Comparison of ENCODE assay signal across 22 mouse cellular contexts in genomic region chr8:102500751-102501150, GRCm38 (mm10).
DNase-seq lines count a peak whose midpoint lies in the region; ATAC-seq and TF ChIP-seq lines count a peak whose summit lies in the region.
"Had no signal": no experiment of that assay in that cellular context is flagged by ENCODE, and none has a peak within 500 bp of the region (broad histone marks: within the 10 kb centered on the region; RNA-seq: fewer than 3 reads in every experiment).

No protein-coding gene starts in this region.

- TF ChIP-seq POLR2A in embryonic fibroblast, embryonic 13.5 days (IDR thresholded peaks at IDR 0.05; ENCODE audit: low read depth, low read length): no peak

- no peak for DNase-seq in embryonic facial prominence, embryonic 10.5 days (ENCODE audit: low spot score)
- peak; percentile 91 for DNase-seq in 3T3-L1 (ENCODE audit: low read depth, low spot score)
- no peak for DNase-seq in embryonic facial prominence, embryonic 14.5 days (ENCODE audit: low spot score)
- DNase-seq in forebrain, embryonic 11.5 days (ENCODE audit: low spot score): no peak
- no peak for DNase-seq in lung, postnatal 4 days
- DNase-seq: adrenal gland, adult 8-10 months; adrenal gland, postnatal 14 days; adrenal gland, postnatal 36 days; cerebellum, adult 11-12 months; cerebellum, adult 2 months; cerebellum, adult 9-10 months; cerebellum, postnatal 10 days; cerebellum, postnatal 25 days; forebrain, postnatal 0 days had no signal

- no peaks in the 10 kb centered on the region for H3K9me3 ChIP-seq in embryonic facial prominence, embryonic 13.5 days
- H3K9me3 ChIP-seq in embryonic facial prominence, embryonic 10.5 days: no peaks in the 10 kb centered on the region
- H3K9me3 ChIP-seq in embryonic facial prominence, embryonic 14.5 days (ENCODE audit: control insufficient read depth, low read length): no peaks in the 10 kb centered on the region
- no peaks in the 10 kb centered on the region for H3K9me3 ChIP-seq in forebrain, embryonic 11.5 days (ENCODE audit: control insufficient read depth, low read length)
- H3K9me3 ChIP-seq: forebrain, embryonic 10.5 days; forebrain, embryonic 13.5 days; forebrain, embryonic 15.5 days had no signal

- WGBS in embryonic facial prominence, embryonic 13.5 days: 72% methylated on average over 4 of the region's 4 CpGs
- WGBS in embryonic facial prominence, embryonic 10.5 days: 89% methylated on average over 4 of the region's 4 CpGs
- WGBS in embryonic facial prominence, embryonic 14.5 days: 75% methylated on average over 4 of the region's 4 CpGs
- WGBS in forebrain, embryonic 11.5 days: 86% methylated on average over 4 of the region's 4 CpGs

- H3K4me2 ChIP-seq in embryonic facial prominence, embryonic 13.5 days: no peak overlapping the region
- H3K4me2 ChIP-seq in embryonic facial prominence, embryonic 14.5 days (ENCODE audit: low read depth, low read length): no peak overlapping the region
- H3K4me2 ChIP-seq in forebrain, embryonic 11.5 days (ENCODE audit: low read depth, low read length, severe bottlenecking): no peak overlapping the region
- H3K4me2 ChIP-seq: forebrain, embryonic 13.5 days; forebrain, embryonic 15.5 days had no signal

- H3K27me3 ChIP-seq in embryonic facial prominence, embryonic 13.5 days: no peaks in the 10 kb centered on the region
- no peaks in the 10 kb centered on the region for H3K27me3 ChIP-seq in embryonic facial prominence, embryonic 10.5 days (replicated peaks; ENCODE audit: low read depth, poor library complexity, severe bottlenecking)
- no peaks in the 10 kb centered on the region for H3K27me3 ChIP-seq in embryonic facial prominence, embryonic 14.5 days (replicated peaks; ENCODE audit: control insufficient read depth, insufficient read depth, low read length)
- no peaks in the 10 kb centered on the region for H3K27me3 ChIP-seq in forebrain, embryonic 11.5 days (ENCODE audit: control insufficient read depth, insufficient read depth, low read length)
- H3K27me3 ChIP-seq: forebrain, embryonic 13.5 days; forebrain, embryonic 15.5 days; Patski had no signal

- no peak overlapping the region for H3K9ac ChIP-seq in embryonic facial prominence, embryonic 13.5 days
- no peak overlapping the region for H3K9ac ChIP-seq in embryonic facial prominence, embryonic 14.5 days (ENCODE audit: low read depth, low read length)
- H3K9ac ChIP-seq in forebrain, embryonic 11.5 days (ENCODE audit: low read length): no peak overlapping the region
- H3K9ac ChIP-seq: forebrain, embryonic 13.5 days; forebrain, embryonic 15.5 days; forebrain, postnatal 0 days had no signal

- peaks cover 13% of the 10 kb centered on the region; the same call in 1 of the 2 replicates for H3K4me1 ChIP-seq in embryonic facial prominence, embryonic 13.5 days
- no peaks in the 10 kb centered on the region for H3K4me1 ChIP-seq in embryonic facial prominence, embryonic 10.5 days
- H3K4me1 ChIP-seq in embryonic facial prominence, embryonic 14.5 days (ENCODE audit: control insufficient read depth, insufficient read depth, low read length): peaks cover 9% of the 10 kb centered on the region; the same call in 1 of the 2 replicates
- peaks cover 5% of the 10 kb centered on the region for H3K4me1 ChIP-seq in embryonic fibroblast, embryonic 13.5 days (ENCODE audit: control insufficient read depth, insufficient read depth, low read length)
- no peaks in the 10 kb centered on the region for H3K4me1 ChIP-seq in forebrain, embryonic 11.5 days (replicated peaks; ENCODE audit: control insufficient read depth, insufficient read depth, low read length)
- H3K4me1 ChIP-seq: forebrain, embryonic 13.5 days had no signal

- no peak overlapping the region for H3K4me3 ChIP-seq in embryonic facial prominence, embryonic 13.5 days
- no peak overlapping the region for H3K4me3 ChIP-seq in embryonic facial prominence, embryonic 10.5 days
- H3K4me3 ChIP-seq in embryonic facial prominence, embryonic 14.5 days (ENCODE audit: low read depth, low read length): no peak overlapping the region
- H3K4me3 ChIP-seq in embryonic fibroblast, embryonic 13.5 days (ENCODE audit: insufficient read depth, low read length): no peak overlapping the region
- no peak overlapping the region for H3K4me3 ChIP-seq in forebrain, embryonic 11.5 days (ENCODE audit: low read depth, low read length)
- H3K4me3 ChIP-seq: erythroblast, embryonic 14.5 days; forebrain, embryonic 10.5 days; forebrain, embryonic 13.5 days; forebrain, embryonic 15.5 days had no signal

- peak overlapping the region; percentile 83; the same call in 1 of the 2 replicates for H3K27ac ChIP-seq in embryonic facial prominence, embryonic 13.5 days
- H3K27ac ChIP-seq in embryonic facial prominence, embryonic 10.5 days (replicated peaks): no peak overlapping the region
- H3K27ac ChIP-seq in embryonic facial prominence, embryonic 14.5 days (replicated peaks; ENCODE audit: low read depth, low read length): peak overlapping the region; percentile 77; the same call in 1 of the 2 replicates
- H3K27ac ChIP-seq in embryonic fibroblast, embryonic 13.5 days (ENCODE audit: insufficient read depth, low read length): peak overlapping the region; percentile 100
- H3K27ac ChIP-seq in forebrain, embryonic 11.5 days (ENCODE audit: low read depth, low read length): no peak overlapping the region
- H3K27ac ChIP-seq: forebrain, embryonic 10.5 days; forebrain, embryonic 13.5 days; forebrain, embryonic 15.5 days had no signal

- TF ChIP-seq CTCF in embryonic fibroblast, embryonic 13.5 days (IDR thresholded peaks at IDR 0.05; ENCODE audit: borderline replicate concordance, insufficient read depth, low read length): no peak

- H3K36me3 ChIP-seq in embryonic facial prominence, embryonic 13.5 days: no peaks in the 10 kb centered on the region
- H3K36me3 ChIP-seq in embryonic facial prominence, embryonic 10.5 days (replicated peaks): no peaks in the 10 kb centered on the region
- H3K36me3 ChIP-seq in embryonic facial prominence, embryonic 14.5 days (ENCODE audit: control insufficient read depth, insufficient read depth, low read length): no peaks in the 10 kb centered on the region
- H3K36me3 ChIP-seq in forebrain, embryonic 11.5 days (ENCODE audit: control insufficient read depth, insufficient read depth, low read length): no peaks in the 10 kb centered on the region
- H3K36me3 ChIP-seq: forebrain, embryonic 10.5 days; forebrain, embryonic 15.5 days had no signal

- ATAC-seq in embryonic facial prominence, embryonic 13.5 days (ENCODE audit: insufficient number of reproducible peaks, insufficient read depth, low FRiP score, low TSS enrichment, low read depth): no peak
- no peak for ATAC-seq in embryonic facial prominence, embryonic 14.5 days (ENCODE audit: low read depth)
- ATAC-seq in forebrain, embryonic 11.5 days (replicated peaks; ENCODE audit: low FRiP score): no peak
- ATAC-seq: activated CD4-positive, CD25-positive, alpha-beta regulatory T cell, adult 4 months; forebrain, embryonic 13.5 days; forebrain, embryonic 15.5 days; forebrain, postnatal 0 days; Patski had no signal

Comparison
In these comparisons a context has a peak if more than half of its experiments do, and no peak if none do; other contexts are left out.
1. H3K27ac ChIP-seq: peak in embryonic facial prominence, embryonic 13.5 days (single experiment), embryonic facial prominence, embryonic 14.5 days (single experiment) and embryonic fibroblast, embryonic 13.5 days (single experiment); none in embryonic facial prominence, embryonic 10.5 days (single experiment) and forebrain, embryonic 11.5 days (single experiment).